Mouse (Mus musculus): Measurements from ENCODE around the gene Pdhx.

The Pdhx gene

DNA sequence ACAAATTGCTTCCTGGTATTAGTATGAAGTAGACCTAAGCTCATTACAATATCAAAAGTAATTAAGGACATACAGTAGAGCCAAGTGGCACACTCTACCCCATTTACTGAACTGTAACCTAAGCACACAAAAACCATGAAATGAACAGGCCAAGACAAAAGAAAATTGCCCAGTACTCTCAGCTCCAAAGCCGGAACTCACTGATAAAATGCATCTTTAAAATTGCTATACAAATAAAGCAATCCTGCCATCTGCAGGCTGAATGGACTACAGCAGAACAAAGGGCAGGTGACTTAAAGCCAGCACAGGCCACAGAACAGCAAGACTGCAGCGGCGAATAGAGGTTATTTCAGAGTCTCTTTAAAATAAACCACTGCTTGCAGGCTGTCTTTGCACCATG lies 10.4 kb downstream of the Pdhx start:
- DNase-seq (ENCODE audit: low spot score in 2 of 2): peak; percentile 16 to 42

DNA sequence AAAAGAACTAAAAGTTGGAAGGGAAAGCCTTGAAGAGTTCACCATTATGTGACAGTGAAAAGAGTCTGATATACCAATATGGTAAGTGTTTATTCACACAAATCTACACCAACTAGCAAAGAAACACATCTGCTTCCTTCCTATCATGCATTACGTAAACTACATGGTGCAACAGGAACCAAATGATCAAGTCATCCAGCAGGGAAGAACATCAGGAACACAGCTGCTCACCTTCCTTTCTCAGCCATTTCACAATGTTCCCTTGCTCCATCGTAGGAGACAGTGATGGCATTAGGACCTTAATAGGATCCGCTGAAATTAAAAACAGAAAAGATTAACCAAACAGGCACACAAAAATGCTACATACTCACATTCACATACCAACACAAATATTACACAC lies 15.0 kb downstream of the Pdhx start:
- DNase-seq (ENCODE audit: low spot score in 2 of 2): no peak

DNA sequence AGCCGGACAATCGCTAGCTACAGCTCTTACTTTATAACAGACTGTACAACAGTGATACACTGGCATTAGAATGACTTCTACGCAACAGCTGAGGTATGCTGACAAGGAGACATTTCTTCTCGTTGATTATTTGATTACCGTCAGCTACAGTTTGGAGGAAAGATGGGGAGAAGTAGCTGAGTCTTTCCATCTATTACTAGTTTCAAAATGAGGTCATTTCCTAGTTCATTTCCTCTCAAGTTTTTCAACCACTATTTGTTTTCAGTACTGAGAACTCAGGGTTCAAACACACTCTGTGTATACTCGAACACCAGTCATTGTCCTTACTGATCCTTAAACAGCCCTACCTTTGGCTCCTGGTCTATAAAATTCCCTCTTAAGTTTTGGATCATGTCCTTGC lies 17.5 kb downstream of the Pdhx start:
- no peak for DNase-seq (ENCODE audit: low spot score in 2 of 2)

DNA sequence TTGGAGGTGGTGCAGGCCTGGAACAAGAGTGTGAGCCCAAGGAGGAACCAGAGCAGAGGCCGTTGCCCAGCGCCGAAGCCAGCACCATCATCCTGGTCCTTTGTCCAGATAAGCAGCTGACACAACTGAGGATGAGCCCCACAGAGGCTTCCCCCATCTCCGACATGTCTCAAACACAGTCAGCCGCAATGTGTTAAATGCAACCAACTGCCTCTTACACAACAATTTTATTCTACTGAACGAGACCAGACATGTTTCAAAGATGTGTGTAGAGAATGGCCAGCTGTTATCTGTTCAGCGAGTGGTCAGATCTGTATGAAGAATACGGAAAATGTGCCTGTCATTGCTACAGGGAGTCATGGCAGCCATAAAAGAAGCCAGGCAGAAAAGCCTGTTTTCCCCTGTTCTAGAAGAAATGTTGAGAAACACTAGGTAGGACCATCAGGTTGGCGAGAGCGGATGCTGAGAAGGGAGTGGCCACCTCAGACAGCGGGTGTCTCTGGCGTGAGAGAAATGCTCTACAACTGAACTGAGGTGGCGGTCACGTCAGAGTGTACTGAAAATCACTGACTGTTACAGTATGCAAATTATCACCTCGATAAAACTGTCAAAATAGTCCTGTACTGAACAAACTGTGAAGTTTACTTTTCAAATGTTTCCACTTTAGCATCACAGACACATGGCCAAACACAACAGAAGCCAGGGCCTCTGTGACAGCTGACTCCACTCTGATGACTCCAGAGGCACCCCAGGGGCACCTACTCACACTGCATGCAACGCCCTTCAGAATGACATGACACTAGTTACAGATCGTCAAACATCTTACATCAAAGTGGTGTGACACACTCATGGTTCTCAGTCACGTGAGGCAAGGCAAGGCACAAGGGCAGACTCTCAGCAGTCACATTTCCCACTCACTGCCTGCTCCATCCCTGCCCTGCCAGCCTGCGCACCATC lies 21.1 kb downstream of the Pdhx start:
- peak in 1 of 2 experiments; percentile 61 for DNase-seq (ENCODE audit: low spot score in 2 of 2)

DNA sequence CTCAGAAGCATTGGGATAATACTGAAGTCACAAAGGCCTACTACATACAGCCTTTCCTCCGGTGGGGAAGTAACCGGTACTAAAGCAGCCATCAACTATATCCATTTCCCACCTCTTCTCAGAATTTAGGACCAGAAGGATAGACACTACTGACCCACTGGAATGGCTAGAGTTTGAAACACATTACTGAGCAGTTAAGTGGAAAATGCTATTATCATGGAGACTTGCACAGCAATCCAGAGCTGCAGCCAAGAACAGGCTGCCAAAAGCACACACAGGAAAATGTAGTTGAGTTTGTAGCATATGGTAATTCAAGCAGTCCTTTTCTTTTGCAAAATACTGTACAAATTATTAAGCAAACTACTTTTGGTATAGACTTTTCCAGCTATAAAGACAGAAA lies 28.0 kb downstream of the Pdhx start:
- DNase-seq (ENCODE audit: low spot score in 2 of 2): no peak

DNA sequence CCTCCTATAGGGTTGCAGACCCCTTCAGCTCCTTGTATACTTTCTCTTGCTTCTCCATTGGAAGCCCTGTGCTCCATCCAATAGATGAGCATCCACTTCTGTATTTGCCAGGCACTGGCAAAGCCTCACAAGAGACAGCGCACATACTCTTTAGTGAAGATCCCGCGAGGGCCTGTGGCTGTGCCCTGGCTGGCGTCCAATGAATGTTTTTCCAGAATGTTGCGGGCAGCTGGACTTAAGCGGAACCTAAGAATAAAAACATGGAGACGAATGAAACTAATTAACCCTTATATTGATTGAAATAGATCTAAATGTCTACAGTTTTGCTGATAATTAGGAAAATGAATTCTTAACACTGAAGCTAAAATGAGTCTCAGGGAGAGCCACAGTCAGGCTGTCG lies 32.4 kb downstream of the Pdhx start:
- no peak for DNase-seq (ENCODE audit: low spot score in 2 of 2)

DNA sequence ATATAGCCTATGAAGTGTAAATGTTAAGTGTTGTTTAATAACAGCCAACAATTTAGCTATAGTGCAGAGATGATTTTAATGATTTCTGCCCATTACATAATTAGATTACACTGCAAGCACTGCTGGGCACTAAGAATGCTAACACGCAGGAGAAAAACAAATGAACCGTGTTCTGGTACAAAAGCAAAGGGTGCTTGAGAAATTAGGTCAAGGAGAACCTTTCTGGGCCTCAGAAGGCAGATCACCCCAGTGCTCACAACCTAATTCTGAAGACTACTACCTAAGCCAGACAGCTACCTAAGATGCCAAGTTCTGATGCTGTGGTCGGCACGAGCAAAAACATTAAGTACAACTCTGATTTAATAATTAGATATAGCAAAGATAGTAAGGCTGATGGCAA lies 35.5 kb downstream of the Pdhx start:
- no peak for DNase-seq (ENCODE audit: low spot score in 2 of 2)

DNA sequence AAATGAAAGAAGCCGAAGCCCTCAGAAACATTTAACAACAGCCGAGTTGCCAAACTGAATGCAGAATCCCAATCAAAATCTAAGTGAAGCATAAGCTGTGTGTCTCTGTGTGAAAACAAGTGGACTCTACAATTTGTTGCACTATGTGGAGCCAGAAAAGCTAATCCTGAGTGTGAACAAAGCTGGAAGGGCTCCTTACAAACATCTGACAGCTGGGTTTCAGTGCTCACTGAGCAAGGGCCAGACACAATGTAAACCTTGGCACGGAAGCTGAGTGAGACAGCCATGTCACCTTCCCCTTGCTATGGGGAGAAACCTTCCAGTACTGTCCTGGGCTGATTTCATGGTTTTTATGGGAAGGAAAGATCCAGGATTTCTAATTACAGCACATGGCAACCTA lies 50.6 kb downstream of the Pdhx start:
- DNase-seq (ENCODE audit: low spot score in 2 of 2): no peak

DNA sequence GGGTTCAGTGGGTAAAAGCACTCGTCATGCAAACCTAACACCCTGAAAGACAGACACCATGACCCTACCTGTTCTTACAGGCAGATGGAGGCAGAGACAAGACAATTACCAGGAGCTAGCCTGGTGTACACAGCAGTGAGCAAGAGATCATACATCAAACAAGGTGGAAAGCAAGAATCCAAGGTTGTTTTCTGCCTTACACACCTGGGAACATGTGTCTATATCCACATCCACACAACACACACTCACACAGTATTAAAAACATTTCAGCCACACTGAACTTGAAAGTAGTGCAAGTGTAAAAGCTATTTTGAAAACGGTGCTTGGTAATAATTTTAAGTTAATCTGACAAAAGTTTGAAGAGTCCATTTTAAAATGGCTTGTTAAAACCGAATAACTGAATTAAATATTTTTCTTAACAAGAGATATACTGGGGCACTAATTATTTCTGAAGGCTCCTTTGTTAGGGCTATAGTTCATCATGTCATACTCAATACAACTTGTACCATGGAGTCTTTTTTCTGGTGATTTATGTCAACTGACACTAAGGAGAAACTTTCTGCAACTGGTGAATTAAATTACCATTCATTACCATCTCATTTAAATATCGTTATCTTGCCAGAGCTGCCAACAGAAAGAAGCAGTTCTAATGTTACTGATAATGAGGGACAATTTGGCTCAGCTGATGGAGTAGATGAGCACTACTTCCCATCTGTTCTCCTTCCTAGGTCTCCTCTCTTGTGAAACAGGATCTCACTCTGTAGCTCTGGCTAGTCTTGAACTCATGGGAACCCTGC lies 52.9 kb downstream of the Pdhx start:
- no peak for DNase-seq (ENCODE audit: low spot score in 2 of 2)

DNA sequence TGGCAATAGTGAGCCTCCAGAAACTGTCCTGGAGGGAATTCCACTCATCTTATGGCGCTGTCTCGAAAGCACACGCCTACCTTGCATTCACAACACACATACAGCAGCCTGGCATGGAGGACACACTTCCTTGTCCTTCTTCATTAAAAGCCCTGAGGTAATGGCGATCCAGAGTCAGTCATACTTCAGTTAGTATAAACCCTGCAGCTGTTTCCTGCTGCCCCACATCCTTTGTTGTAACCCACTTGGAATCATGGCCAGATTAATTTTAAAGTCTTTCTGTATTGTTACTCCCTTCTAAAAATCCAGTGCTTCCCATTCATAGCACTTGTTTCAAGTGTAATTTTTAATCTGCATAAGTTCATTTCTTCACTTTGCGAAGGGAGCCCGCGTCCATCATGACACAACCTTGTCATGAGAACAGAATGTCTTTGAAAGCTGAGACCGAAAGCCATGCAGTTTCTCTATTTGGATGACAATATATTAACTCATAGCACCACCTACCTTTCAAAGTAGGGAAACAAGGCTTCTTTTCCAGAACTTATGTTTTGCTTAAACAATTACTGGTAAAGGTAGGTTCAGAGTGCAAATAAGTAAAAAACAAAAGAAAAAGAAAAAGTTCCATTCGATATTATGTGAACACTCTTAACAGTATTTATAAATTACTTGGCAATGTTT lies 54.4 kb downstream of the Pdhx start:
- peak in 1 of 2 experiments; percentile 13 for DNase-seq (ENCODE audit: low spot score in 2 of 2)

DNA sequence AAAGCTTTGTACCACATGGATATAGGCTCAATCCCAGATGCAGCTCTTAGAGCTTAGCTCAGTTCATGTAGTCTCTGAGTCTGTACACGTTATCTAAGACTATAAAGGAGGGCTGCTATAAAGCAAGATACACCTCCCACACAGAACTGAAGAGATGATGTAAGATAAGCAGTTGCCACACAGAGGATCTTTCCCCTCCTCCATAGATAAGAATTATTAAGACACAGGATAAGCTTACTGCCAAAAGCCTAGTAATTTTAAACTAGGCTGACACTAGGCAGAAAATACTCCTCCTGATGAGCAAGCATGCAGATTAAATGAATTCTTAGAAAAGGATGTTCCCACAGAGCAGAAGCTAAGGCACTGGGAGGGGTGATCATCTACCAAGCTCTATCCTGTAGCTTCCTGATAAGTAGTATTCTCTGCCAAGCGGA lies 55.9 kb downstream of the Pdhx start:
- DNase-seq (ENCODE audit: low spot score in 2 of 2): no peak

DNA sequence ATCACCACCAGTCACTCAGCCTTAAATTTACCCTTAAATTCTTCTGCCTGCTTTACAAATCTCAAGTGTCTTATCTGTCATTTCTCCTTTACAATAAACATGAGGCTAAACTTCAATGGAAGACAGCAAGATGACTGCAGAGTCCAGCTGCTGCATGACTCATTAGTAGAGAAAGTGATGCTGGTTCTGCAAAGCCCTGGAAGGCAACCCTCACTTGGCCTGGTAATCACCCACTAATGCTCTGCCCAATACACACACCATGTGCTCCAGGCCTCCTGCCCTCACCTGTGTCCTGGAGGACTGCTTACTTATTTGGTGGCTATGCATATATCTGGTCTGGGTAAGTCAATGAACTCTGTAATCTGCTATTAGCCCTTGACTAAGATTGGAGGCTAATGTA lies 57.2 kb downstream of the Pdhx start:
- no peak for DNase-seq (ENCODE audit: low spot score in 2 of 2)

DNA sequence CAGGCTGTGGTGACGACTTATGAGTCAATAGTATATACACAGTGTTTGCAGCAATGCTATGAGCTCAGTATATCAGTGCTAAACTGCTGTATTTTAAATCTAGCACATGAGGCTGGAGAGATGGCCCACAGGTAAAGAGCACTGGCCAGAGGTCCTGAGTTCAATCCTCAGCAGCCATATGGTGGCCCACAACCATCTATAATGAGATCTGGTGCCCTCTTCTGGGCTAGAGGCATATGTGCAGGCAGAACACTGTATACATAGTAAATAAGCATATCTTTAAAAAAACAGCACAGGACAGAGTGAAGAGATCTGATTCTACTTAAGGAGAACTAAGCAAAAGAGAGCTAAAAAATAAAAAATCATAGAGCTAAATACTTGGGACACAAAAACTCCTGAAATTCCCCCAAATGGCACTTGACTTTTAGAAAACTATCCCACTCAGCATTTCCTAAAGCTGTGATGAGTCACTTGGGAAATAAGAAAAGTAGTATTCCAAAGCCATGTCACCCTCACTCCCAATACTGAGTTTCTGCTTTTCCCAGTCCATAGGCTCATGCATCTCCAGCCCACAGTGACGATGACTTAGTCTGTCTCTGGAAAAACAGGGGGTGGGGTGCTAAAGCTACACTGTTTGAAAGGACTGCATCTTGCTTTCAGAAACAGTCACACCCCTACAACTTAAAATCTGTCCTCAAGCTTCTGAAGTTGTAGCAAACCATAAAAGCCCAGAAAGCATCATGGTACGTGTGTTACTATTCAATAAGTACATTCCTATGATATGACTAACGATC lies 60.3 kb downstream of the Pdhx start:
- no peak for DNase-seq (ENCODE audit: low spot score in 2 of 2)

DNA sequence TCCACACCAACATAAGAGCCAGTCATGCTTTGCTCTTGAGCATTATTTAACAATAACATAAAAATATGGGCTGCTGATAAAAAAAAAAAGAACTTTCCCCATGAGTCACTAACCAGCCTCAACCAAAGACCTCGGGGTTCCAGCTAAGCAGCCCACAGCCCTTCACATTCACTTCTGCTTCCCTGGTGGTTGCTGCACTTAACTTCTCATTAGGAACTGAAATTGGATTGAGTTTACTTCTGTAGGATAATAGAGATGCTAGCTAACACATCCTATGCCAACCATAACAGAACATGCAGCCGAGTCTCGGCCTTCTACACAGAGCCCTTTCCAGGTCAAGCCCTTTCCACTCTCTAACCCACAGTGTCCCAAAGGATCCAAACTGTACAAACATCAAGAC lies 65.1 kb downstream of the Pdhx start:
- no peak for DNase-seq (ENCODE audit: low spot score in 2 of 2)

DNA sequence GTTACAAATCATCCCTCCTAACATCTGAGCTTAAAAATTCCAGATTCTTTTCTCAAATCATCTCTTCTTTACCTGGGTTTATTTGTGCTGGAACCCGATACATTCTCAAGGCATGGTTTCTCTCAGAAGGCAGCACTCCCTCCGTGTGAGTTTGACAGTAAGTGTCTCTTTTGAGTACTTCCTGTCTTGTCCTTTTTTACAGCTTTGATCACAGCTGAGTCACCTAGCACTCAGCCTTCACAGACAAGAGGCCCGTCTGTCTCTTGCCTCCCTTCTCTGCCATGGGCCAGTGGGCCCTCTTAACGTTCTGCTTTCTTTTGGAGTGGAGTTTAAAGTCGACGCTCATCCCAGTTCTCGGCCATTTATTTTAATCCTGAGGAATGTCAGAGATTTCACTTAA lies 68.7 kb downstream of the Pdhx start:
- no peak for DNase-seq (ENCODE audit: low spot score in 2 of 2)

DNA sequence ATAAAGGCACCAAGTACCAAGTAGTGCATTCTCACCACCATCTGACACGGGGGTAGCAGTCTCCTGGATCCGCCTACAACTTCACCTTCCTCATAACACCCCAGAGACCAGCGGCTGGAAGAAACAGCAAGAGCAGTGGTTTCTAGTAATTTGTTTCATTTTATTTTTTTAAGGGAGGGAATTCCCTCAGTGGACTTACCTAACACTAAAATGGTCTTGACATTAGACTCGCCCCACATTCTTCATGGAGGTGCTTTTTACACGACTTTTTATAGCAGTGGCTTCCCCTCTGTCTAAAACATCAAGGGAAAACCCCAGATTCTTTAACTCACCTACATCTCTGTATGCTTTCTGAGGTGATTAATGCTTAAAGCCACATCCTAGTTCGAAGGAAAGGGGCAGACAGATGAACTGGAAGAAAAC lies 74.1 kb downstream of the Pdhx start:
- peak; percentile 41 to 48 for DNase-seq (ENCODE audit: low spot score in 2 of 2)

DNA sequence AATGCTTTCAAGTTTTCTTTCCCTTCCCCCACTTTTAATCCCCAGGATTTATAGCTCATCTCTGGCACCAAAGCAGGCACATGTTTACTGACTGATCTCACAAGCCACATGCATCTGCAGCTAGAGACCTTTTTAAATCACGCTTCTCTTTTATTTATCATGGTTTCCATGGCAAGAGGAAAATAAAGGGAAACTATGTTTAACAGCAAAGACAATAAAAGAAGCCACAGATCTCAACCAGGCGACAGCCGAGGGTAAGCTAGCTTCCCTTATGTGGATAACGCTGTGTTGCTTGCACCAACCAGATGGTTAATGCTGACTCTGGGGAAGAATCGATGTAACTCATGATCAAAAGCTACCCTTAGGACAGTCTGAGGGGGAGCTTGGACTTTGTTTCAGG lies 75.0 kb downstream of the Pdhx start:
- peak; percentile 35 to 54 for DNase-seq (ENCODE audit: low spot score in 2 of 2)

DNA sequence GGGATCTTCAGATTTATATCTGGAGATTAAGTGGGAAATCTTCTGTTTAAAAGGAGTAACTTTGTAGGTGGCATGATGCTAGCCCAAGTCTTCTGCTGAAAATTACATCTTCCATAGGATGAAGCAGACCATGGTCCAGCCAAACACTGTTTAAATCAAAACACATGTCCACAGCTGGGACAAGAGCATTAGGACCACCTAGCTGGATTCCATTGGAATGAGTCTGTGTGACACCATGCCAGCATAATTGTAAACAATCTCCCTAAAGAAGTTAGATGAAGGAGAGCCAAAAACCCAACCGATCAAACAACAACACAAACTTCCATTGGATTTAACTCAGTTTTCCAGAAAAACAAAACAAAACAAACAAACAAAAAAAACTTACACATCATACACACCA lies 75.4 kb downstream of the Pdhx start:
- DNase-seq (ENCODE audit: low spot score in 2 of 2): no peak

DNA sequence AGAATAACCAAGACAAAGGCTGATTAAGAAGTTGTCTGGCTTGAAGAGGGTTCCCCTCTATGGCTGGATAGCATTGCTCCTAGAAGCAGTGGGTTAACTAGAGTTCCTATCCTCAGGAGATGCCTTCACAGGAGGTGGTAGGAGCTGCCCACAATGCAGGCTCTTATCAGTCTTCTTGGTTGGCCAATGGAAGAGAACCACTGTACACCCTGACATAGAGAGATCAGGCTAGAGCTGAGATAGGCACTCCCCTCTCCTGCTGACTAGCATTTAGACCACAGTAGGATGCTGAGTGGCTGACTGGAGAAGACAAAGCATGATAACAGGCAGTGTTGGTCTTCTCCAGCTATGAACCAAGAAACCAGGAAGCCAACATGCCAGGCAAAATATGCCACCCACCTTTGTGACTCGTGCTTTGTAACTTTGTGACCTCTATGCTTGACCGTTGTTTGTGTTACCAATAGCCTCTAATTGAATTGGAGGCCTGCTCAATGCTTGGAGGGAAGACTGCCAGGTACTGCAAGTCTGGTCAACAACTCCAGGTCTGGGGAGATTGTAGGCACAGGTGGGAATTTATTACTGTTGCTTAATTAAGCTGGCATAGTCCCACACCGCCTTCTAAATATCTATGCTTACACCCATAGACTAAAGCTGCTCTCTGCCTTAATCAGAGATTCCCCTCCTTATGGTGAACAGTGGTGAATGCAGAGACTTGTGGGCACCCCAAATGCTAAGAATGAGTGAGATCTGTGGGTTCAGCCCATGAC lies 79.3 kb downstream of the Pdhx start:
- DNase-seq (ENCODE audit: low spot score in 2 of 2): no peak

DNA sequence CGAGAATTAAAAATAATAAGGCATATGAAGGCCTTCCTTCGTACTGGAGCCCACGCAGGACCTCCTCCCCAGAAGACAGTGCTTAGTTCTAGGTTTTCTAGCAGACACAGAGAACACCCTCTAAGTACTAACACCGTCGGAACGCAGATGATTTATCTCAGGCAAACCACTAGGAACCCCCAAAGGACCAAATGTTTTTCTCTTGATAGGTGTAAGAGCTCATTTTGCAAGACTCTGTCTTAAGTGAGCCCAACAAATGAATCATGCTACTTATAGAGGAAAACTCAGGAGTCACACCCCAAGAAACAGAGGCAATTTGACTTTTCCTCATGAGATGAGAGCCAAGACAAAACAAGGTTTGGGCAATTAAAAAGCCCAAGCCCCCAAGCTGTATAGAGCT lies 80.9 kb downstream of the Pdhx start:
- no peak for DNase-seq (ENCODE audit: low spot score in 2 of 2)

DNA sequence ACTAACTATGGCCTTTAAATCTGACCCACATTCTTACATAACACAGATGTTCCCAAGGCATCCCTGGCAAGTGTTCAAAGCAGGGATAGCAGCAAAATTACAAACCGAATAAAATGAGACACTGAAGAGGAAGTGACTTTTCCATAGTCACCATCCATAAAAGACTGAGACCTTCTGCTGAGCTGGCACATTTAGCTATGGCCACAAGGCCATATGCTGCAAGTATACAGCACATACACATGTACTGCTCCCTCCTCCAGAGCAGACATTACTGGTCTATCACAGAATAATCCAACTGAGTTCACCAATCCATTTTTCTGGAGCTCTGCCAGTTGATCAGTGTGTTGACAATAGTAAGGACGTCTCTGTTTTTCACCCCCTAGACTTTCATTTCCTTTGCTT lies 83.0 kb downstream of the Pdhx start:
- DNase-seq (ENCODE audit: low spot score in 2 of 2): no peak

Data from natural killer cell, adult 2 months (primary cell).